Mouse (Mus musculus): ENCODE measurements around the gene Tomm40l. TPM values are rescaled to one million over a fixed set of nuclear protein-coding genes. Genes with fewer than 3 reads are reported as not detected.

Gene Tomm40l
- polyA plus RNA-seq, 1 experiment from 2014 or later, result 25.4 TPM

- Histone ChIP-seq H3K4me3 (ENCODE audit: low read depth, low read length) (no peak within 1 kb of the TSS), H3K9ac (ENCODE audit: low read depth, low read length) (no peak within 1 kb of the TSS), H3K27me3 (replicated peaks; ENCODE audit: control insufficient read depth, insufficient read depth, low read length) (no peaks in the 10 kb centered on the region), H3K36me3 (ENCODE audit: control insufficient read depth, insufficient read depth, low read length) (0 out of 2 replicates have a peak, but pooled peaks cover 5% of the 10 kb centered on the region), H3K27ac (replicated peaks; ENCODE audit: low read depth, low read length) (no peak within 1 kb of the TSS), H3K9me3 (ENCODE audit: control insufficient read depth, low read length) (no peaks in the 10 kb centered on the region), H3K4me1 (ENCODE audit: control insufficient read depth, insufficient read depth, low read length) (0 out of 2 replicates have a peak, but pooled peaks cover 8% of the 10 kb centered on the region), H3K4me2 (ENCODE audit: low read depth, low read length) (no peak within 1 kb of the TSS)
- DNase-seq (ENCODE audit: low spot score) (no peak), ATAC-seq (ENCODE audit: low read depth) (no peak)
- whole genome bisulfite sequencing, result 71% methylated on average over 5 of the region's 5 CpGs
Observed at GRCm38 (mm10) chr1:171224857-171225256, 2.5 kb upstream of the Tomm40l start, which contains the start of gene Apoa2. Gene Apoa2, plus strand, starts transcription at chr1:171225054.

- H3K27ac ChIP-seq (replicated peaks; ENCODE audit: low read depth, low read length), result no peak overlapping the region
- WGBS, result 77% methylated on average over 2 of the region's 2 CpGs
- peaks cover 15% of the 10 kb centered on the region; the same call in 1 of the 2 replicates for H3K36me3 ChIP-seq (ENCODE audit: control insufficient read depth, insufficient read depth, low read length)
- H3K4me3 ChIP-seq (ENCODE audit: low read depth, low read length), result no peak overlapping the region
- no peaks in the 10 kb centered on the region for H3K27me3 ChIP-seq (replicated peaks; ENCODE audit: control insufficient read depth, insufficient read depth, low read length)
- H3K9ac ChIP-seq (ENCODE audit: low read depth, low read length), result no peak overlapping the region
- no peak overlapping the region for H3K4me2 ChIP-seq (ENCODE audit: low read depth, low read length)
- ATAC-seq (ENCODE audit: low read depth) (no peak), DNase-seq (ENCODE audit: low spot score) (no peak)
- no peaks in the 10 kb centered on the region for H3K9me3 ChIP-seq (ENCODE audit: control insufficient read depth, low read length)
- 0 out of 2 replicates have a peak, but pooled peaks cover 8% of the 10 kb centered on the region for H3K4me1 ChIP-seq (ENCODE audit: control insufficient read depth, insufficient read depth, low read length)
Observed at GRCm38 (mm10) chr1:171223796-171224195, 1.5 kb upstream of the Tomm40l start.

- Histone ChIP-seq H3K9me3 (ENCODE audit: control insufficient read depth, low read length) (no peaks in the 10 kb centered on the region), H3K4me3 (ENCODE audit: low read depth, low read length) (peak overlapping the region; percentile 52), H3K9ac (ENCODE audit: low read depth, low read length) (peak overlapping the region; percentile 65), H3K36me3 (ENCODE audit: control insufficient read depth, insufficient read depth, low read length) (peaks cover 15% of the 10 kb centered on the region; the same call in 1 of the 2 replicates), H3K4me1 (ENCODE audit: control insufficient read depth, insufficient read depth, low read length) (0 out of 2 replicates have a peak, but pooled peaks cover 8% of the 10 kb centered on the region), H3K4me2 (ENCODE audit: low read depth, low read length) (peak overlapping the region; percentile 48), H3K27ac (replicated peaks; ENCODE audit: low read depth, low read length) (peak overlapping the region; percentile 91), H3K27me3 (replicated peaks; ENCODE audit: control insufficient read depth, insufficient read depth, low read length) (no peaks in the 10 kb centered on the region)
- no peak for ATAC-seq (ENCODE audit: low read depth)
- no peak for DNase-seq (ENCODE audit: low spot score)
- WGBS, result 88% methylated on average over 6 of the region's 6 CpGs
Observed at GRCm38 (mm10) chr1:171223168-171223567, 854 bp upstream of the Tomm40l start.

- Histone ChIP-seq H3K4me2 (ENCODE audit: low read depth, low read length) (peak overlapping the region; percentile 84), H3K36me3 (ENCODE audit: control insufficient read depth, insufficient read depth, low read length) (peaks cover 18% of the 10 kb centered on the region), H3K27me3 (replicated peaks; ENCODE audit: control insufficient read depth, insufficient read depth, low read length) (no peaks in the 10 kb centered on the region), H3K27ac (replicated peaks; ENCODE audit: low read depth, low read length) (no peak overlapping the region; the same call in 1 of the 2 replicates), H3K9ac (ENCODE audit: low read depth, low read length) (peak overlapping the region; percentile 61), H3K9me3 (ENCODE audit: control insufficient read depth, low read length) (no peaks in the 10 kb centered on the region), H3K4me3 (ENCODE audit: low read depth, low read length) (peak overlapping the region; percentile 52), H3K4me1 (ENCODE audit: control insufficient read depth, insufficient read depth, low read length) (0 out of 2 replicates have a peak, but pooled peaks cover 8% of the 10 kb centered on the region)
- ATAC-seq (ENCODE audit: low read depth), result no peak
- no peak for DNase-seq (ENCODE audit: low spot score)
- WGBS, result 7% methylated on average over 22 of the region's 22 CpGs
Observed at GRCm38 (mm10) chr1:171221281-171222193, 777 bp downstream of the Tomm40l start.

GRCm38 (mm10) chr1:171220871-171221270 lies 1.4 kb downstream of the Tomm40l start:
- Histone ChIP-seq H3K36me3 (ENCODE audit: control insufficient read depth, insufficient read depth, low read length) (peaks cover 18% of the 10 kb centered on the region), H3K4me1 (ENCODE audit: control insufficient read depth, insufficient read depth, low read length) (0 out of 2 replicates have a peak, but pooled peaks cover 8% of the 10 kb centered on the region), H3K4me2 (ENCODE audit: low read depth, low read length) (peak overlapping the region; percentile 84), H3K9me3 (ENCODE audit: control insufficient read depth, low read length) (no peaks in the 10 kb centered on the region), H3K27me3 (replicated peaks; ENCODE audit: control insufficient read depth, insufficient read depth, low read length) (no peaks in the 10 kb centered on the region), H3K9ac (ENCODE audit: low read depth, low read length) (no peak overlapping the region), H3K4me3 (ENCODE audit: low read depth, low read length) (peak overlapping the region; percentile 52; the same call in 1 of the 2 replicates), H3K27ac (replicated peaks; ENCODE audit: low read depth, low read length) (no peak overlapping the region)
- 6% methylated on average over 10 of the region's 10 CpGs for WGBS
- DNase-seq (ENCODE audit: low spot score), result peak; percentile 88
- peak; percentile 19; the same call in 1 of the 2 replicates for ATAC-seq (ENCODE audit: low read depth)

- WGBS, result 85% methylated on average over 18 of the region's 18 CpGs
- Histone ChIP-seq H3K4me2 (ENCODE audit: low read depth, low read length) (no peak overlapping the region), H3K9ac (ENCODE audit: low read depth, low read length) (no peak overlapping the region), H3K4me1 (ENCODE audit: control insufficient read depth, insufficient read depth, low read length) (0 out of 2 replicates have a peak, but pooled peaks cover 5% of the 10 kb centered on the region), H3K4me3 (ENCODE audit: low read depth, low read length) (no peak overlapping the region), H3K9me3 (ENCODE audit: control insufficient read depth, low read length) (no peaks in the 10 kb centered on the region), H3K27me3 (replicated peaks; ENCODE audit: control insufficient read depth, insufficient read depth, low read length) (no peaks in the 10 kb centered on the region), H3K27ac (replicated peaks; ENCODE audit: low read depth, low read length) (no peak overlapping the region), H3K36me3 (ENCODE audit: control insufficient read depth, insufficient read depth, low read length) (peaks cover 18% of the 10 kb centered on the region)
- ATAC-seq (ENCODE audit: low read depth) (no peak), DNase-seq (ENCODE audit: low spot score) (no peak)
Observed at GRCm38 (mm10) chr1:171216241-171216955, 5.9 kb downstream of the Tomm40l start.

- no peaks in the 10 kb centered on the region for H3K27me3 ChIP-seq (replicated peaks; ENCODE audit: control insufficient read depth, insufficient read depth, low read length)
- H3K4me3 ChIP-seq (ENCODE audit: low read depth, low read length), result no peak within 1 kb of the TSS
- no peak within 1 kb of the TSS for H3K9ac ChIP-seq (ENCODE audit: low read depth, low read length)
- peaks cover 3% of the 10 kb centered on the region; the same call in 1 of the 2 replicates for H3K36me3 ChIP-seq (ENCODE audit: control insufficient read depth, insufficient read depth, low read length)
- no peak within 1 kb of the TSS for H3K27ac ChIP-seq (replicated peaks; ENCODE audit: low read depth, low read length)
- H3K4me2 ChIP-seq (ENCODE audit: low read depth, low read length), result no peak within 1 kb of the TSS
- WGBS, result 68% methylated on average over 10 of the region's 10 CpGs
- DNase-seq (ENCODE audit: low spot score) (no peak), ATAC-seq (ENCODE audit: low read depth) (no peak)
- no peaks in the 10 kb centered on the region for H3K9me3 ChIP-seq (ENCODE audit: control insufficient read depth, low read length)
- no peaks in the 10 kb centered on the region for H3K4me1 ChIP-seq (ENCODE audit: control insufficient read depth, insufficient read depth, low read length)
Observed at GRCm38 (mm10) chr1:171213801-171214496, 8.4 kb downstream of the Tomm40l start, which contains the start of gene Nr1i3. Gene Nr1i3, plus strand, starts transcription at chr1:171213970.

- WGBS, result 40% methylated on average over 3 of the region's 3 CpGs
- no peak overlapping the region for H3K4me3 ChIP-seq (ENCODE audit: low read depth, low read length)
- H3K9me3 ChIP-seq (ENCODE audit: control insufficient read depth, low read length), result no peaks in the 10 kb centered on the region
- no peak for DNase-seq (ENCODE audit: low spot score)
- no peak for ATAC-seq (ENCODE audit: low read depth)
- no peaks in the 10 kb centered on the region for H3K4me1 ChIP-seq (ENCODE audit: control insufficient read depth, insufficient read depth, low read length)
- no peaks in the 10 kb centered on the region for H3K27me3 ChIP-seq (replicated peaks; ENCODE audit: control insufficient read depth, insufficient read depth, low read length)
- no peak overlapping the region for H3K9ac ChIP-seq (ENCODE audit: low read depth, low read length)
- peaks cover 3% of the 10 kb centered on the region; the same call in 1 of the 2 replicates for H3K36me3 ChIP-seq (ENCODE audit: control insufficient read depth, insufficient read depth, low read length)
- H3K4me2 ChIP-seq (ENCODE audit: low read depth, low read length), result no peak overlapping the region
- no peak overlapping the region for H3K27ac ChIP-seq (replicated peaks; ENCODE audit: low read depth, low read length)
Observed at GRCm38 (mm10) chr1:171212854-171213253, 9.5 kb downstream of the Tomm40l start.

Data from embryonic facial prominence, embryonic 14.5 days (tissue).